Mouse (Mus musculus) brain, embryonic 14.5 days (tissue): ENCODE data around the gene Aldh16a1. TPM values are rescaled to one million over a fixed set of nuclear protein-coding genes. Genes with fewer than 3 reads are reported as not detected.
"Not testable (repeated sequence)": the region's sequence is repeated elsewhere in the genome, so short reads cannot be mapped to it uniquely, and the experiment has no call there.

Experiments
- DNase-seq: peaks from one replicate; pipeline ENCODE4 v3.0.0-alpha.2; 2011; ENCODE audit warnings: low read depth
- CTCF ChIP-seq: fragments of 200-500 bp; IDR thresholded peaks from 2 replicates; pipeline ENCODE4 v1.5.1; 2012; ENCODE audit warnings: inconsistent platforms, mild to moderate bottlenecking, moderate library complexity, borderline replicate concordance; ENCODE audit not compliant: insufficient read depth, insufficient read length; ENCODE audit errors: extremely low read depth
- POLR2A ChIP-seq: fragments of 200-500 bp; IDR thresholded peaks from 2 replicates; pipeline ENCODE4 v1.6.1; 2012; ENCODE audit warnings: mild to moderate bottlenecking, inconsistent platforms, borderline replicate concordance; ENCODE audit not compliant: poor library complexity, insufficient read depth, insufficient read length, severe bottlenecking; ENCODE audit errors: extremely low read depth
- polyA plus RNA-seq: library from polyadenylated mRNA; depleted of rRNA; stranded (reverse); fragments of >200 nt; gene quantifications from 2 replicates; pipeline ENCODE4 v1.2.3, GENCODE M21; 2012

Gene Aldh16a1
- polyA plus RNA-seq, 1 experiment, result 26.4 TPM

DNA sequence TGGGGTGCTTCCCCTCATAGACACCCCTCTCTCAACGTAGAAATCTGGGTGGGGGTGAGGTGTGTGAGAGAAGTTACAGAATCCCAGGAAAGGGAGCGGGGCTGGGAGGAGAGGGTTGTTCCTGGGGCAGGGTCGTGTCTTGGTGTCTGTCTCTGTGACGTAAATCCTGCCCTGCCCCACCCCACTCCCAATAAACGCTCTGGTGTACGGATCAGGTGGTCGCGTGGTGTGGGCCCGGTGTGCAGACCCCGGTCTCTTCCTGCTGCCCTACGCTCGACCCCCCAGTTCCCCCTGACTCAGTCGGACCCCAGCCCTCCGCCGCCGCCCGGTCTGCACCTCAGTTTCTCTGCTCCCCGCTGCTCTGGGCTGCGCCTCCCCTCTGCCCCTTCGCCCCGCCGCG, 21.5 kb upstream of the Aldh16a1 start:
- no peak for TF ChIP-seq POLR2A
- TF ChIP-seq CTCF, result no peak

DNA sequence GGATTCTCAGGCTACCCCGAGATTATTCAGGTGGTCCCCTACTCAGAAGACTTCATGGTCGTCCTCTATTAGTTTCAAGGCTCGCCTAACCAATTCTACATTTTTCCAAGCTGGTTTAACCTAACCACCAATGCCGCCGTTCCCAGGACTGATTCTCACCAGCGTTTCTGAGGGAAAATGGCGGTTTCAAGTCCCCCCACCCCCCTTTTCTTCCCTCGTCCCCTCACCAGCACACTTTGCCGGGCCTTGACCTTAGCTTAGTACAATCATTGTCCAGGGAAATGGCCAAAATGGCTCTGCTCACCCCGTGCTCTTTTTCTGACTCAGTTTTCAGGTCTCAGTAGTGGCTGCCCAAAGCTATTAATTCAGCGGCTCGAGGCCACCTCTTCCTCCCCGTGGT, 21.0 kb upstream of the Aldh16a1 start:
- no peak for DNase-seq
- TF ChIP-seq CTCF (no peak), POLR2A (no peak)

More for the DNA sequence above, 21.5 kb upstream of the Aldh16a1 start:
- DNase-seq, result no peak

DNA sequence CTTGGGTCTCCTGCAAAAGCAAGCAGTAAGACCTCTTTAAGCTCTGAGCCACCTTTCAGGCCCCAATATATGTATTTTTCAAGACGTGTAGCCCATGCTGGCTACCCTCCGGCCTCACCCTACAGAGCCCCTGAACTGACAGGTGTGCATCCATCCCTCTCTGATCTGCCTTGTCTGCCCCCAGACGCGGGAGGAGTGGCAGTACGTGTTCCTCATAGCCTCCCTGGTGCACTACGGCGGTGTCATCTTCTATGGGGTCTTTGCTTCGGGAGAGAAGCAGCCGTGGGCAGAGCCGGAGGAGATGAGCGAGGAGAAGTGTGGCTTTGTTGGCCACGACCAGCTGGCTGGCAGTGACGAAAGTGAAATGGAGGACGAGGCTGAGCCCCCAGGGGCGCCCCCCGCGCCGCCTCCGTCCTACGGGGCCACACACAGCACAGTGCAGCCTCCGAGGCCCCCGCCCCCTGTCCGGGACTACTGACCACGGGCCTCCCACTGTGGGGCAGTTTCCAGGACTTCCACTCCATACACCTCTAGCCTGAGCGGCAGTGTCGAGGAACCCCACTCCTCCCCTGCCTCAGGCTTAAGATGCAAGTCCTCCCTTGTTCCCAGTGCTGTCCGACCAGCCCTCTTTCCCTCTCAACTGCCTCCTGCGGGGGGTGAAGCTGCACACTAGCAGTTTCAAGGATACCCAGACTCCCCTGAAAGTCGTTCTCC, 20.3 kb upstream of the Aldh16a1 start:
- no peak for TF ChIP-seq POLR2A
- TF ChIP-seq CTCF, result no peak
- DNase-seq, result no peak

DNA sequence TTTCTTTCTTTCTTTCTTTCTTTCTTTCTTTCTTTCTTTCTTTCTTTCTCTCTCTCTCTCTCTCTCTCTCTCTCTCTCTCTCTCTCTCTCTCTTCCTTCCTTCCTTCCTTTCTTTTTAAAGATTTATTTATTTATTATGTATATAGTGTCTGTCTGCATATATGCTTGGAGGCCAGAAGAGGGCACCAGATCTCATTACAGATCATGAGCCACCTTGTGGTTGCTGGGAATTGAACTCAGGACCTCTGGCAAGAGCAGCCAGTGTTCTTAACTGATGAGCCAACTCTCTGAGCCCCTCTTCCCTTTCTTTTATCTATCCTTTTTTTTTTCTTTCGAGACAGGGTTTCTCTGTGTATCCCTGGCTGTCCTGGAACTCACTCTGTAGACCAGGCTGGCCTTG, 19.4 kb upstream of the Aldh16a1 start:
- DNase-seq, result not testable (repeated sequence)

DNA sequence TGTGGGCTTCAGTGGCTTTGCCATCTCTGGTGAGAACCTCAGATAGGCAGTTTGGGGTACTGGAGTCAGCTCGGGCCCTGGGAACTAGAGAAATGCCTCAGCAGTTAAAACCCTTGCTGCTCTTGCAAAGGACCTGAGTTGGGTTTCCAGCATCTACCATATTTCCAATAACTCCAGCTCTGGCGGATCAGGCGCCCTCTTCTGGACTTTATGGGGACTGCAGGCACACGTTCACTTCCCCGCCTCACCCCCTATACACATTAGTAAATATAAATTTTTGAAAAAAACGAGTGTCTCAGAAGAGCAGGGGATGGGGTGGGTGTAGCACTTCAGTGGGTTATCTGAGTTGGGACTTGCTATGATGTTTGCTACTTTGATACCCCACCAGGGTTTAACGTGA, 18.6 kb upstream of the Aldh16a1 start:
- DNase-seq, result no peak
- TF ChIP-seq POLR2A (no peak), CTCF (peak; percentile 38; the same call in 1 of the 2 replicates)

DNA sequence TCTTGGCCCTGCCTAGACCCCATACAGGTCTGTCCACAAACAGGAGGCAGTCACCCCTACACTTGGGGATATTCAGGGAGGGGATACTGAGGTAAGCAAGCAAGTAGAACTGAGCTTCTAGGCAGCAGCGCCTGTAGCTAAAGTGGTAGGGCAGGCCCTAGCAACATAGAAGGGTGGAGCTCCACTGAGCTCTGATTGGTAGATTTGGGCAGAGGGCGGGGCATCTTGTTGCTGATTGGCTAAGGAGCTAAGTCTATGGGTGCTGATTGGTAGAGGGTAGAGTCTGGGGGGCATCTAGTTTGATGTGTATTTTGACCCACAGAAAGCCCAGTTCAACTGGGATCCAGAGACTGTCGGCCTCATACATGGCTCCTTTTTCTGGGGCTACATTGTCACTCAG, 15.1 kb upstream of the Aldh16a1 start:
- TF ChIP-seq POLR2A (no peak), CTCF (no peak)
- no peak for DNase-seq

DNA sequence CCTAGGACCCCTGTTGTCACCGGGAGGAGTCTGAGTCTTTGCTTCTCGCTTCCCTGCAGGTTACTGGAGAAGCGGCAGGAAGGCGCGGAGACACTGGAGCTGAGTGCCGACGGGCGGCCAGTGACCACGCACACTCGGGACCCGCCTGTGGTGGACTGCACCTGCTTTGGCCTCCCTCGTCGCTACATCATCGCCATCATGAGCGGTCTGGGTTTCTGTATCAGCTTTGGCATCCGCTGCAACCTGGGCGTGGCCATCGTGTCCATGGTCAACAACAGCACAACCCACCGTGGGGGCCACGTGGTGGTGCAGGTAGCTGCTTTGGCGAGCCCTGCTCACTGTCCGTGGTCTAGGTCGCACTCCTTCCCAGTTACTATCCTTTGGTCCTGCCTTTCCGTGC, 14.3 kb upstream of the Aldh16a1 start:
- TF ChIP-seq CTCF, result no peak
- DNase-seq, result no peak

DNA sequence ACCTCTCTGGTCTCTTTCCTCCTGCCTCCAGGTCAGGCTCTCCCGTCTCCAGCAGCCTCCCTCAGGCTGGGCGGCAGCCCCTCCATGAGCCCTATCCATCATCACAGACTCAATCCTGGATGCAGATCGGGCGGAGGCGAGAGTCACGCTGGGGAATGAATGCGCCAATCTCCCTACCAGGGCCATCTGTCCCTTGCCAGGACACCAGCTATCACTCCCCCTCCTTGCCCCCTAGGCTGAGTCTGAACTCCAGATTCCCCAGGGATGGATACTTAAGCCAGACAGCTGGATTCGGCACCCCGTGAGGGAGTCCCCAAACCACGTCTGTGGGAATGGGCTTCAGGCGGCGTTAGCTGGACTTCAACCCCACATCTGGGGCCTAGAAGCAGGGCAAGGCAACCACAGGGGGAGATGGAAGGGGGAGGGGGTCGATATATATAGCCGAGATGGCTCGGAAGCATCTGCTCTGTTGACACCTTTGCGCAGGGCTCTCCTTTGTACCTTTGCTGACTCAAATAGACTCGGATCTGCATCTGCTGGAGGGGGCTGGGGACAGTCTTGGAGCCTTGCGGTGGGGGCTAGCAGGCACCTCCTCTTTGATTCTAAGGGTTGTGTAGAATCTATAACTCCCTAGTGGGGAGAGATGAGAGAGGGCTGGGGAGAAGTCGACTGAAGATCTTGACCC, 13.5 kb upstream of the Aldh16a1 start:
- TF ChIP-seq CTCF (no peak), POLR2A (no peak)
- peak; percentile 57 for DNase-seq

DNA sequence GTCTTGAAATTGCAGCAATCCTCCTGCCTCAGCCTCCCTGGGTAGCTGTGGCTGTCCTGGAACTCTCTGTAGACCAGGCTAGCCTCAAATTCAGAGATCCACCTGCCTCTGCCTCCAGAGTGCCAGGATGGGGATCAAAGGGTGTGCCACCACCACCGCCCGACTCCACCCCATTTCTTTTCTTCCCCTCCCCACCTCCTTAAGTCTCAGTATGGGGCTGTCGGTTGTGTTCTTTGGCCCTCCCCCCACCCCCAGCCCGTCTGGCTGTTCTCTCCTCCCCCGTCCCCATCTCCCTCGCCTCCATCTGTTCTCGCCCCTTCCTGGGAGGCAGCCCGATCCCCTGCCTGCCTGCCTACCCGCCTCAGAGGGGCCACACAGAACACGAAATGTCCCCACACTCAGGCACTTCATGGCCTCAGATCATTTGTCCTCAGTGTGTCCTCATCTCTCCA, 12.6 kb upstream of the Aldh16a1 start:
- TF ChIP-seq CTCF, result no peak
- TF ChIP-seq POLR2A, result no peak
- peak; percentile 57 for DNase-seq

DNA sequence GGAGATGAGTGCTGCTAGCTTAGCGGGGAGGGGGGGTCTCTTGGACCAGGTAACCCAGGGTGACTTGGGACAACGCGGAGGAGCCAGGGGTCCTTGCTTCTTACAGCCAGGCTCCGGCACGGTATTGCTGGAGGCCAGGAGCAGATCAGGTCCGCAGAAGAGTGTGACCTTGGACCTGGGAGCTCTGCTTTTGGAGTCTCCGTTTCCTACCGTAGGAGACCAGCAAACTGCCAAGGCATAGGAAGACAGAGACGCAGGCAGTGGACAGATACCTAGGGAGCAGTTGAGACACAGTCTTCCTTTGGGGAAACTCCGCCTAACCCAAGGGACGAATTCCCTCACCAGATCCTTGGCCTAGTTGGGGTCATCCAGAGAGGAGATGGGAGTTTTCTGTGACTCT, 11.3 kb upstream of the Aldh16a1 start:
- DNase-seq, result no peak
- TF ChIP-seq CTCF (no peak), POLR2A (no peak)

DNA sequence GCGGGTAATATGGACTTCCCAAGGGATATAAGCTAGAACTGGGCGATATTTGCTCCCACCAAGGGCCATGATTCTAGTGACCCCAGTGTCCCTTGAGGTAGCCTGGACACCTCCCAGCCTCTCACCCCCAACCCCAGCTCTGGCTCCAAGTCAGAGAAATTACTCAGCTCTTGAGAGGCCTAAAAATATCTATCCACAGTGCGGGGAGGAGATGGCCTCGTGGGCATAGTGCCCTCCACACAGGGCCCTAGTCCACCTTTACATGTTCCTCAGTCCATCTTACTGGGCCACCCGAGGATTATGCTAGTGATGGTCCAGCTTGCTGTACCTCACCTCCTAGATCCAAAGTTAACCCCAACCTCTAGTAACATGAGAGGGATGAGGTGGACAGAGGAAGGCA, 10.4 kb upstream of the Aldh16a1 start:
- DNase-seq, result no peak
- TF ChIP-seq CTCF, result no peak
- TF ChIP-seq POLR2A, result no peak

DNA sequence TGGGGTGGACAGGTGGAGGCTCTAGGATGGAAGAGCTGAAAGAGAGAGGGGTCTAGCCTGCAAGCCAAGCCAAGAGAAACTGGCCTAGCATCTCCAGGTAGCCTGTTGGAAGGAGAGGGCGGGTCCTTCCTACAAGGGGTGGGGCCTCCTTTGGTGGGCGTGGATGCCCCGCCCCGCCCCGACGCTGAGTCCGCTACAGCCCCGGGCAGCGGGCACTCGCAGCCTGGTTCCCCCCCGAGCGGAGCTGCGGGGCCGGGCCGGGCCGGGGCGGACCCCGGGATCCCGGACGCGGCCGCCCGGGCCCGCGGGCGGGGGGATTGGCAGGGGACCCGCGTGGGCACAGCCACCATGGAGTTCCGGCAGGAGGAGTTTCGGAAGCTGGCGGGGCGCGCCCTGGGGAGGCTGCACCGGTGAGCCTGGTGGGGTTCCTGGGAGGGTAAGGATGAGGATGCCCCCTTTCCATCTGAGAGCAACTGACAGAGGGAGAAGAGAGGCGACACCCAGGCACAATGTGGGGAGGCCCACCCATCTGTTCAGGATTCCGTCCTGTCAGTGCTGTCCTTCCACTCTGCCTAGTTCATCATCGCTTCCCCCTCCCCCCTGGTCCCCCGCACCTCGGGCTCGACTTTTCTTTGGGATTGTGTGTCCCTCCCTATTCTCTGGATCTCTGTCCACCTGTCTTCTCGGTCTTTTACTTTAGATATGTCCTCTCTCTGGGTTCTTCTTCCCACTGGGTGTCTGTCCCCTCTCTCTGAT, 9.5 kb upstream of the Aldh16a1 start, which contains the start of gene Slc17a7:
Slc17a7 (plus strand) TSS at position 215 of the 756 bp plus-strand sequence.
- peak; percentile 34 for DNase-seq
- TF ChIP-seq POLR2A (no peak), CTCF (no peak)
